Mouse (Mus musculus): ENCODE results near the gene Taok2. TPM values are rescaled to one million over a fixed set of nuclear protein-coding genes. Genes with fewer than 3 reads are reported as not detected.

The Taok2 gene
- polyA plus RNA-seq, 1 experiment from 2014 or later, result 42.5 TPM

GRCm38 (mm10) chr7:126850161-126850560, 34.3 kb downstream of the Taok2 start:
- 58% methylated on average over 6 of the region's 6 CpGs for WGBS
- H3K27me3 ChIP-seq (replicated peaks), result peaks cover 55% of the 10 kb centered on the region

GRCm38 (mm10) chr7:126848794-126849193, 35.7 kb downstream of the Taok2 start:
- H3K27me3 ChIP-seq (replicated peaks), result peaks cover 65% of the 10 kb centered on the region
- H3K4me3 ChIP-seq, result no peak overlapping the region
- ATAC-seq (ENCODE audit: insufficient number of reproducible peaks, low FRiP score), result no peak
- no peak overlapping the region for H3K27ac ChIP-seq (ENCODE audit: poor library complexity, severe bottlenecking)
- H3K4me1 ChIP-seq (replicated peaks), result peaks cover 22% of the 10 kb centered on the region
- WGBS, result 30% methylated on average over 10 of the region's 10 CpGs
- no peak overlapping the region for H3K9ac ChIP-seq
- peaks cover 23% of the 10 kb centered on the region for H3K36me3 ChIP-seq
- no peaks in the 10 kb centered on the region for H3K9me3 ChIP-seq (replicated peaks)
- H3K4me2 ChIP-seq, result peak overlapping the region; percentile 96; the same call in 1 of the 2 replicates

More at GRCm38 (mm10) chr7:126850161-126850560, 34.3 kb downstream of the Taok2 start:
- ATAC-seq (ENCODE audit: insufficient number of reproducible peaks, low FRiP score), result no peak
- H3K9ac ChIP-seq, result no peak overlapping the region
- H3K4me3 ChIP-seq, result no peak overlapping the region
- H3K9me3 ChIP-seq (replicated peaks), result no peaks in the 10 kb centered on the region
- H3K4me2 ChIP-seq, result no peak overlapping the region
- H3K4me1 ChIP-seq (replicated peaks), result peaks cover 22% of the 10 kb centered on the region
- no peak overlapping the region for H3K27ac ChIP-seq (ENCODE audit: poor library complexity, severe bottlenecking)
- peaks cover 36% of the 10 kb centered on the region for H3K36me3 ChIP-seq

- Histone ChIP-seq H3K4me1 (replicated peaks) (peaks cover 22% of the 10 kb centered on the region), H3K9ac (peak overlapping the region; percentile 59), H3K4me3 (peak overlapping the region; percentile 55), H3K27me3 (replicated peaks) (peaks cover 65% of the 10 kb centered on the region), H3K36me3 (peaks cover 12% of the 10 kb centered on the region), H3K4me2 (peak overlapping the region; percentile 96), H3K27ac (ENCODE audit: poor library complexity, severe bottlenecking) (no peak overlapping the region), H3K9me3 (replicated peaks) (no peaks in the 10 kb centered on the region)
- ATAC-seq (ENCODE audit: insufficient number of reproducible peaks, low FRiP score), result no peak
- under 1% methylated on average over 67 of the region's 74 CpGs for WGBS
Measured at GRCm38 (mm10) chr7:126847421-126848398, 36.8 kb downstream of the Taok2 start.

- H3K9me3 ChIP-seq (replicated peaks), result no peaks in the 10 kb centered on the region
- peaks cover 22% of the 10 kb centered on the region for H3K4me1 ChIP-seq (replicated peaks)
- H3K27ac ChIP-seq (ENCODE audit: poor library complexity, severe bottlenecking), result no peak within 1 kb of the TSS
- H3K27me3 ChIP-seq (replicated peaks), result peaks cover 65% of the 10 kb centered on the region
- no peak for ATAC-seq (ENCODE audit: insufficient number of reproducible peaks, low FRiP score)
- peak within 1 kb of the TSS; percentile 59 for H3K9ac ChIP-seq
- peak within 1 kb of the TSS; percentile 55 for H3K4me3 ChIP-seq
- H3K4me2 ChIP-seq, result peak within 1 kb of the TSS; percentile 96
- H3K36me3 ChIP-seq, result peaks cover 5% of the 10 kb centered on the region
- WGBS, result 25% methylated on average over 4 of the region's 4 CpGs
Measured at GRCm38 (mm10) chr7:126847116-126847420, 37.4 kb downstream of the Taok2 start, which contains the start of gene Doc2a. Gene Doc2a, plus strand, starts transcription at chr7:126847416.

GRCm38 (mm10) chr7:126845516-126845915, 39.0 kb downstream of the Taok2 start:
- Histone ChIP-seq H3K27me3 (replicated peaks) (peaks cover 57% of the 10 kb centered on the region), H3K4me1 (replicated peaks) (peaks cover 22% of the 10 kb centered on the region), H3K4me3 (no peak overlapping the region), H3K4me2 (no peak overlapping the region), H3K27ac (ENCODE audit: poor library complexity, severe bottlenecking) (no peak overlapping the region), H3K36me3 (no peaks in the 10 kb centered on the region), H3K9me3 (replicated peaks) (0 out of 2 replicates have a peak, but pooled peaks cover 4% of the 10 kb centered on the region), H3K9ac (no peak overlapping the region)
- 89% methylated on average over 2 of the region's 2 CpGs for WGBS
- no peak for ATAC-seq (ENCODE audit: insufficient number of reproducible peaks, low FRiP score)

GRCm38 (mm10) chr7:126843276-126843675, 41.2 kb downstream of the Taok2 start:
- Histone ChIP-seq H3K27me3 (replicated peaks) (peaks cover 34% of the 10 kb centered on the region), H3K36me3 (no peaks in the 10 kb centered on the region), H3K9me3 (replicated peaks) (0 out of 2 replicates have a peak, but pooled peaks cover 4% of the 10 kb centered on the region), H3K4me3 (no peak overlapping the region), H3K4me2 (no peak overlapping the region), H3K4me1 (replicated peaks) (peaks cover 12% of the 10 kb centered on the region), H3K27ac (ENCODE audit: poor library complexity, severe bottlenecking) (no peak overlapping the region), H3K9ac (no peak overlapping the region)
- WGBS, result 63% methylated on average over 9 of the region's 9 CpGs
- ATAC-seq (ENCODE audit: insufficient number of reproducible peaks, low FRiP score), result no peak

GRCm38 (mm10) chr7:126833294-126833693, 51.2 kb downstream of the Taok2 start:
- no peak overlapping the region for H3K9ac ChIP-seq
- no peak overlapping the region for H3K27ac ChIP-seq (ENCODE audit: poor library complexity, severe bottlenecking)
- H3K4me3 ChIP-seq, result no peak overlapping the region
- H3K4me1 ChIP-seq (replicated peaks), result 0 out of 2 replicates have a peak, but pooled peaks cover 3% of the 10 kb centered on the region
- no peaks in the 10 kb centered on the region for H3K9me3 ChIP-seq (replicated peaks)
- no peak overlapping the region for H3K4me2 ChIP-seq
- no peak for ATAC-seq (ENCODE audit: insufficient number of reproducible peaks, low FRiP score)
- WGBS, result 90% methylated on average over 1 of the region's 1 CpGs
- no peaks in the 10 kb centered on the region for H3K36me3 ChIP-seq
- H3K27me3 ChIP-seq (replicated peaks), result peaks cover 35% of the 10 kb centered on the region

- Histone ChIP-seq H3K4me2 (peak overlapping the region; percentile 66), H3K4me3 (peak overlapping the region; percentile 38), H3K4me1 (replicated peaks) (0 out of 2 replicates have a peak, but pooled peaks cover 3% of the 10 kb centered on the region), H3K27ac (ENCODE audit: poor library complexity, severe bottlenecking) (no peak overlapping the region), H3K9ac (no peak overlapping the region), H3K27me3 (replicated peaks) (peaks cover 43% of the 10 kb centered on the region), H3K9me3 (replicated peaks) (no peaks in the 10 kb centered on the region), H3K36me3 (no peaks in the 10 kb centered on the region)
- 1% methylated on average over 21 of the region's 21 CpGs for WGBS
- ATAC-seq (ENCODE audit: insufficient number of reproducible peaks, low FRiP score), result peak; percentile 64
Measured at GRCm38 (mm10) chr7:126832036-126832598, 52.4 kb downstream of the Taok2 start.

GRCm38 (mm10) chr7:126831539-126831938, 53.0 kb downstream of the Taok2 start, which contains the start of gene 4930451I11Rik:
Gene 4930451I11Rik, minus strand, starts transcription at chr7:126831639.
- no peaks in the 10 kb centered on the region for H3K36me3 ChIP-seq
- 0 out of 2 replicates have a peak, but pooled peaks cover 3% of the 10 kb centered on the region for H3K4me1 ChIP-seq (replicated peaks)
- no peak within 1 kb of the TSS for H3K27ac ChIP-seq (ENCODE audit: poor library complexity, severe bottlenecking)
- peak within 1 kb of the TSS; percentile 38 for H3K4me3 ChIP-seq
- WGBS, result 60% methylated on average over 5 of the region's 5 CpGs
- ATAC-seq (ENCODE audit: insufficient number of reproducible peaks, low FRiP score), result no peak
- H3K9ac ChIP-seq, result no peak within 1 kb of the TSS
- peaks cover 48% of the 10 kb centered on the region for H3K27me3 ChIP-seq (replicated peaks)
- H3K9me3 ChIP-seq (replicated peaks), result no peaks in the 10 kb centered on the region
- peak within 1 kb of the TSS; percentile 66 for H3K4me2 ChIP-seq

- Histone ChIP-seq H3K4me1 (replicated peaks) (peaks cover 15% of the 10 kb centered on the region), H3K4me3 (no peak overlapping the region), H3K27ac (ENCODE audit: poor library complexity, severe bottlenecking) (no peak overlapping the region), H3K36me3 (no peaks in the 10 kb centered on the region), H3K9me3 (replicated peaks) (no peaks in the 10 kb centered on the region), H3K4me2 (no peak overlapping the region), H3K9ac (no peak overlapping the region), H3K27me3 (replicated peaks) (peaks cover 82% of the 10 kb centered on the region)
- 60% methylated on average over 5 of the region's 5 CpGs for WGBS
- no peak for ATAC-seq (ENCODE audit: insufficient number of reproducible peaks, low FRiP score)
Measured at GRCm38 (mm10) chr7:126825952-126826351, 58.6 kb downstream of the Taok2 start.

GRCm38 (mm10) chr7:126825403-126825802, 59.1 kb downstream of the Taok2 start:
- no peak overlapping the region for H3K27ac ChIP-seq (ENCODE audit: poor library complexity, severe bottlenecking)
- ATAC-seq (ENCODE audit: insufficient number of reproducible peaks, low FRiP score), result no peak
- H3K9ac ChIP-seq, result no peak overlapping the region
- no peak overlapping the region for H3K4me2 ChIP-seq
- WGBS, result 16% methylated on average over 8 of the region's 8 CpGs
- no peak overlapping the region for H3K4me3 ChIP-seq
- no peaks in the 10 kb centered on the region for H3K9me3 ChIP-seq (replicated peaks)
- H3K36me3 ChIP-seq, result no peaks in the 10 kb centered on the region
- peaks cover 76% of the 10 kb centered on the region for H3K27me3 ChIP-seq (replicated peaks)
- peaks cover 15% of the 10 kb centered on the region for H3K4me1 ChIP-seq (replicated peaks)
